Mouse (Mus musculus) neural tube, embryonic 14.5 days (tissue): Measurements from ENCODE around the gene Enox1. TPM values are rescaled to one million over a fixed set of nuclear protein-coding genes. Genes with fewer than 3 reads are reported as not detected.

Experiments used
- ATAC-seq: fragments of 200-750 bp; cut with Nextera tagmentation; 2 replicates; pipeline ENCODE4 v1.8.0; 2017; ENCODE audit warnings: low read depth, mild to moderate bottlenecking, moderate TSS enrichment, moderate library complexity
- H3K27ac ChIP-seq: fragments of 300-500 bp; sonication (generic); 2 replicates; pipeline ENCODE4 v1.5.1; 2014; ENCODE audit warnings: low read depth, mild to moderate bottlenecking, control low read depth, low read length, moderate library complexity, mixed read lengths
- H3K27me3 ChIP-seq: fragments of 300-500 bp; sonication (generic); 2 replicates; pipeline ENCODE4 v1.6.1; 2014; ENCODE audit warnings: low read length; ENCODE audit not compliant: control insufficient read depth, insufficient read depth
- H3K36me3 ChIP-seq: fragments of 300-500 bp; sonication (generic); 2 replicates; pipeline ENCODE4 v1.6.1; 2014; ENCODE audit warnings: low read length, mixed read lengths; ENCODE audit not compliant: control insufficient read depth, insufficient read depth
- H3K4me1 ChIP-seq: fragments of 300-500 bp; sonication (generic); 2 replicates; pipeline ENCODE4 v1.6.1; 2014; ENCODE audit warnings: low read length; ENCODE audit not compliant: control insufficient read depth, insufficient read depth
- H3K4me2 ChIP-seq: fragments of 300-500 bp; sonication (generic); 2 replicates; pipeline ENCODE4 v1.6.1; 2014; ENCODE audit warnings: mild to moderate bottlenecking, low read depth, low read length, control low read depth
- H3K4me3 ChIP-seq: fragments of 300-500 bp; sonication (generic); 2 replicates; pipeline ENCODE4 v1.5.1; 2014; ENCODE audit warnings: low read depth, low read length, control low read depth, mixed read lengths
- H3K9ac ChIP-seq: fragments of 300-500 bp; sonication (generic); replicated peaks from 2 replicates; pipeline ENCODE4 v1.6.1; 2014; ENCODE audit warnings: low read depth, mild to moderate bottlenecking, control low read depth, low read length, mixed read lengths
- H3K9me3 ChIP-seq: fragments of 300-500 bp; sonication (generic); 2 replicates; pipeline ENCODE4 v1.6.1; 2016; ENCODE audit warnings: low read length; ENCODE audit not compliant: control insufficient read depth
- WGBS: fragments of 180-500 bp; shearing (Covaris S2); extraction: QIAGEN DNeasy Blood & Tissue Kit; methylation state at CpG from one replicate; pipeline ENCODE4 v1.1.7; 2014; 5-methylcytosine and 5-hydroxymethylcytosine counted together
- polyA plus RNA-seq: library from polyadenylated mRNA; unstranded; fragments of >200 nt; fragmentation: Nextera tagmentation; extraction: Ambion mirVana; gene quantifications from 2 replicates; pipeline ENCODE4 v1.2.1, GENCODE M21; 2014

Gene Enox1
- polyA plus RNA-seq, 1 experiment from 2014 or later, result 36.2 TPM

- no peak overlapping the region for H3K4me3 ChIP-seq
- H3K27ac ChIP-seq, result no peak overlapping the region
- 3% methylated on average over 2 of the region's 2 CpGs for WGBS
- no peaks in the 10 kb centered on the region for H3K36me3 ChIP-seq
- no peaks in the 10 kb centered on the region for H3K27me3 ChIP-seq
- ATAC-seq, result no peak
- no peak overlapping the region for H3K9ac ChIP-seq
- H3K9me3 ChIP-seq, result no peaks in the 10 kb centered on the region
- peaks cover 13% of the 10 kb centered on the region for H3K4me1 ChIP-seq
- no peak overlapping the region for H3K4me2 ChIP-seq
These were observed 225.0 kb downstream of the Enox1 start for GRCm38 (mm10) chr14:77381532-77381931.

GRCm38 (mm10) chr14:77385621-77386020 is 229.1 kb downstream of the Enox1 start:
- Histone ChIP-seq H3K9me3 (no peaks in the 10 kb centered on the region), H3K27me3 (no peaks in the 10 kb centered on the region), H3K4me1 (no peaks in the 10 kb centered on the region; the same call in 1 of the 2 replicates), H3K27ac (no peak overlapping the region), H3K9ac (no peak overlapping the region), H3K4me3 (no peak overlapping the region), H3K36me3 (no peaks in the 10 kb centered on the region), H3K4me2 (no peak overlapping the region)
- ATAC-seq, result no peak
- 14% methylated on average over 9 of the region's 9 CpGs for WGBS

GRCm38 (mm10) chr14:77387877-77388276 is 231.3 kb downstream of the Enox1 start:
- Histone ChIP-seq H3K27me3 (no peaks in the 10 kb centered on the region), H3K9me3 (no peaks in the 10 kb centered on the region), H3K36me3 (no peaks in the 10 kb centered on the region), H3K9ac (no peak overlapping the region), H3K27ac (no peak overlapping the region), H3K4me1 (no peaks in the 10 kb centered on the region; the same call in 1 of the 2 replicates), H3K4me3 (no peak overlapping the region), H3K4me2 (no peak overlapping the region)
- ATAC-seq, result no peak
- 93% methylated on average over 2 of the region's 2 CpGs for WGBS

GRCm38 (mm10) chr14:77389276-77389675 is 232.7 kb downstream of the Enox1 start:
- Histone ChIP-seq H3K9me3 (no peaks in the 10 kb centered on the region), H3K27ac (no peak overlapping the region), H3K36me3 (no peaks in the 10 kb centered on the region), H3K4me2 (no peak overlapping the region), H3K9ac (no peak overlapping the region), H3K27me3 (no peaks in the 10 kb centered on the region), H3K4me3 (no peak overlapping the region), H3K4me1 (no peaks in the 10 kb centered on the region; the same call in 1 of the 2 replicates)
- WGBS, result 88% methylated on average over 5 of the region's 5 CpGs
- no peak for ATAC-seq

- Histone ChIP-seq H3K4me2 (no peak overlapping the region), H3K27ac (no peak overlapping the region), H3K9ac (no peak overlapping the region), H3K9me3 (no peaks in the 10 kb centered on the region), H3K27me3 (no peaks in the 10 kb centered on the region), H3K36me3 (no peaks in the 10 kb centered on the region), H3K4me1 (no peaks in the 10 kb centered on the region), H3K4me3 (no peak overlapping the region)
- no peak for ATAC-seq
- WGBS, result 80% methylated on average over 1 of the region's 1 CpGs
These were observed 235.9 kb downstream of the Enox1 start for GRCm38 (mm10) chr14:77392476-77392875.

GRCm38 (mm10) chr14:77406241-77407114 is 249.9 kb downstream of the Enox1 start:
- Histone ChIP-seq H3K27me3 (no peaks in the 10 kb centered on the region), H3K9ac (no peak overlapping the region), H3K9me3 (no peaks in the 10 kb centered on the region), H3K36me3 (no peaks in the 10 kb centered on the region), H3K4me1 (no peaks in the 10 kb centered on the region), H3K4me2 (no peak overlapping the region), H3K27ac (no peak overlapping the region), H3K4me3 (no peak overlapping the region)
- WGBS, result 77% methylated on average over 5 of the region's 5 CpGs
- ATAC-seq, result no peak

GRCm38 (mm10) chr14:77409271-77409940 is 252.8 kb downstream of the Enox1 start:
- H3K9me3 ChIP-seq, result no peaks in the 10 kb centered on the region
- H3K27me3 ChIP-seq, result no peaks in the 10 kb centered on the region
- WGBS, result 88% methylated on average over 8 of the region's 8 CpGs

GRCm38 (mm10) chr14:77410354-77410753 is 253.8 kb downstream of the Enox1 start:
- Histone ChIP-seq H3K4me1 (no peaks in the 10 kb centered on the region), H3K27ac (no peak overlapping the region), H3K27me3 (no peaks in the 10 kb centered on the region), H3K36me3 (no peaks in the 10 kb centered on the region), H3K9ac (no peak overlapping the region), H3K9me3 (no peaks in the 10 kb centered on the region), H3K4me2 (no peak overlapping the region), H3K4me3 (no peak overlapping the region)
- WGBS, result 93% methylated on average over 9 of the region's 9 CpGs
- ATAC-seq, result no peak

More at GRCm38 (mm10) chr14:77409271-77409940, 252.8 kb downstream of the Enox1 start:
- Histone ChIP-seq H3K4me3 (no peak overlapping the region), H3K4me2 (no peak overlapping the region), H3K4me1 (no peaks in the 10 kb centered on the region), H3K36me3 (no peaks in the 10 kb centered on the region), H3K9ac (no peak overlapping the region), H3K27ac (no peak overlapping the region)
- no peak for ATAC-seq

GRCm38 (mm10) chr14:77413106-77413505 is 256.5 kb downstream of the Enox1 start:
- H3K4me1 ChIP-seq, result no peaks in the 10 kb centered on the region
- no peak for ATAC-seq
- no peak overlapping the region for H3K9ac ChIP-seq
- 87% methylated on average over 5 of the region's 5 CpGs for WGBS
- no peak overlapping the region for H3K4me2 ChIP-seq
- no peaks in the 10 kb centered on the region for H3K9me3 ChIP-seq
- no peak overlapping the region for H3K4me3 ChIP-seq
- H3K27ac ChIP-seq, result no peak overlapping the region
- no peaks in the 10 kb centered on the region for H3K36me3 ChIP-seq
- no peaks in the 10 kb centered on the region for H3K27me3 ChIP-seq
